Mouse (Mus musculus) midbrain, embryonic 13.5 days (tissue): ENCODE results near the gene Hapln2. TPM values are rescaled to one million over a fixed set of nuclear protein-coding genes. Genes with fewer than 3 reads are reported as not detected.

Experiments
- ATAC-seq: fragments of 200-750 bp; cut with Nextera tagmentation; 2 replicates; pipeline ENCODE4 v1.8.0; 2017; ENCODE audit warnings: mild to moderate bottlenecking, moderate TSS enrichment, moderate library complexity
- H3K27ac ChIP-seq: fragments of 300-500 bp; sonication (generic); 2 replicates; pipeline ENCODE4 v1.5.1; 2015; ENCODE audit warnings: inconsistent platforms, mild to moderate bottlenecking, moderate library complexity
- H3K27me3 ChIP-seq: fragments of 300-500 bp; sonication (generic); 2 replicates; pipeline ENCODE4 v1.6.1; 2015; ENCODE audit warnings: mild to moderate bottlenecking, inconsistent platforms
- H3K36me3 ChIP-seq: fragments of 300-500 bp; sonication (generic); 2 replicates; pipeline ENCODE4 v1.6.1; 2015; ENCODE audit warnings: mild to moderate bottlenecking, inconsistent platforms
- H3K4me1 ChIP-seq: fragments of 300-500 bp; sonication (generic); replicated peaks from 2 replicates; pipeline ENCODE4 v1.6.1; 2015; ENCODE audit warnings: inconsistent platforms
- H3K4me2 ChIP-seq: fragments of 300-500 bp; sonication (generic); replicated peaks from 2 replicates; pipeline ENCODE4 v1.6.1; 2015; ENCODE audit warnings: moderate library complexity, mild to moderate bottlenecking, inconsistent platforms
- H3K4me3 ChIP-seq: fragments of 300-500 bp; sonication (generic); replicated peaks from 2 replicates; pipeline ENCODE4 v1.5.1; 2015; ENCODE audit warnings: mild to moderate bottlenecking, inconsistent platforms
- H3K9ac ChIP-seq: fragments of 300-500 bp; sonication (generic); replicated peaks from 2 replicates; pipeline ENCODE4 v1.6.1; 2015; ENCODE audit warnings: mild to moderate bottlenecking, inconsistent platforms
- H3K9me3 ChIP-seq: fragments of 300-500 bp; sonication (generic); 2 replicates; pipeline ENCODE4 v1.6.1; 2016; ENCODE audit warnings: mild to moderate bottlenecking, inconsistent platforms
- WGBS: fragments of 180-500 bp; shearing (Covaris S2); methylation state at CpG from one replicate; pipeline ENCODE4 v1.1.7; 2015; 5-methylcytosine and 5-hydroxymethylcytosine counted together
- polyA plus RNA-seq: library from polyadenylated mRNA; unstranded; fragments of >200 nt; fragmentation: Nextera tagmentation; extraction: Ambion mirVana; gene quantifications from 2 replicates; pipeline ENCODE4 v1.2.1, GENCODE M21; 2015

The Hapln2 gene
- polyA plus RNA-seq, 1 experiment from 2014 or later, result 0.55 TPM

- Histone ChIP-seq H3K4me1 (peaks cover 49% of the 10 kb centered on the region), H3K4me2 (peak within 1 kb of the TSS; percentile 66), H3K9ac (peak within 1 kb of the TSS; percentile 50), H3K36me3 (no peaks in the 10 kb centered on the region), H3K9me3 (no peaks in the 10 kb centered on the region), H3K27ac (no peak within 1 kb of the TSS), H3K27me3 (peaks cover 93% of the 10 kb centered on the region), H3K4me3 (peak within 1 kb of the TSS; percentile 40)
- WGBS, result under 1% methylated on average over 39 of the region's 39 CpGs
- no peak for ATAC-seq
Measured at GRCm38 (mm10) chr3:88000181-88000580, 27.2 kb downstream of the Hapln2 start, which contains the start of gene Bcan. Gene Bcan (minus strand): TSS chr3:88000230.

DNA sequence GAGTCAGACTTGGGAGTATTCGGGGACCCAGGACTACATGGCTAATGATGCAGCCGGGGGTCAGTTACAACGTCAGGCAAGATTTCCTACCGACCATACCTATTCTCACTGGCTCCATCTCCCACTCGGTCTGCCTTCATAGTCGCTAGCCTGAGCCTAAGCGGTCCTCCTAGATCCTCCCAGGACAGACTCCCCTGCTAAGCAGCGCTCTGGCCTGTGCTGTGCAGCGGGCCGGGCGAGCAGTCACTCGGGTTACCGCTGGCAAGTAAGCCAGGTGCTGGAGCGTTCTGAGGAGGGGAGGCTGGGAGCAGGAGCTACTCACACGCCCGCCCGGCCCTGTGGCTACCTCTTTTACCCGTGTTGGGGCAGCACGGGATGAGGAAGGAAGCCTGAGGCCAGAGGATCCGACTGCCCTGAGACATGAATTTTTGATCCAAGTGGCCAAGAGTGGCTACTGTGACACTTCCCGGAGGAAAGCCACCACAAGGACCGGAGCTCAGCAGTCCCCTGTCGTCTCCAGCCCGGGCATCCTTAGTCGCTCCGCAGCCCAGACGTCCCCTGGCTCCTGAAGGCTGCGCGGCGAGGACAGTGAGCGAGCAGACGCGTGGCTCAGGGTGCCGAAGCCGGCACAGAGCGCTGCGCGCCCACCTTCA is 28.0 kb downstream of the Hapln2 start:
- H3K4me2 ChIP-seq, result peak overlapping the region; percentile 66
- ATAC-seq, result no peak
- H3K36me3 ChIP-seq, result no peaks in the 10 kb centered on the region
- peaks cover 98% of the 10 kb centered on the region for H3K27me3 ChIP-seq
- H3K4me1 ChIP-seq, result peaks cover 49% of the 10 kb centered on the region
- peak overlapping the region; percentile 50 for H3K9ac ChIP-seq
- H3K4me3 ChIP-seq, result peak overlapping the region; percentile 40
- no peak overlapping the region for H3K27ac ChIP-seq
- no peaks in the 10 kb centered on the region for H3K9me3 ChIP-seq
- under 1% methylated on average over 38 of the region's 38 CpGs for whole genome bisulfite sequencing

DNA sequence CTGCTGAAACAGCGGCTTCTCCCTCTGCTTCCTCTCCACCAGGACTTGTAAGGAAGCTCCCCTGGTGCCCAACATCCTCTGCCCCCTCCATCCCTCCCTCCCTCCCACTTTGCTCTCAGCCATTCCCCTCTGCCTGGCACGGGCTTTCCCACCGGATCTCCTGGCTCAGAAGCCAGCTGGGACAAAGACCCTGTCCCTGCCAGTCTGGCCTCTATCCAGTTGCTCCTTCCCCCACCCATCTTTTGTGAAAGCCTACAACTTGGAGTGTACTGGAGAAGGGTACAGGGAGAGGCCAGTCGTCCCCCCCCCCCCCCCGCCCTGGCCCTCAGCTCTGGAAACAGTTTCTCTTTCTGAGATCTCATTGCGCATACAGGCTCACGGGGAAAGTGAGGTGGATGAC is 28.6 kb downstream of the Hapln2 start:
- Histone ChIP-seq H3K36me3 (no peaks in the 10 kb centered on the region), H3K4me1 (peaks cover 49% of the 10 kb centered on the region), H3K4me2 (peak overlapping the region; percentile 66), H3K27me3 (peaks cover 100% of the 10 kb centered on the region), H3K27ac (no peak overlapping the region), H3K9ac (no peak overlapping the region), H3K4me3 (peak overlapping the region; percentile 40; the same call in 1 of the 2 replicates), H3K9me3 (no peaks in the 10 kb centered on the region)
- WGBS, result 0% methylated on average over 6 of the region's 7 CpGs
- peak; percentile 38; the same call in 1 of the 2 replicates for ATAC-seq

- Histone ChIP-seq H3K4me3 (peak overlapping the region; percentile 44), H3K27me3 (peaks cover 97% of the 10 kb centered on the region), H3K9me3 (no peaks in the 10 kb centered on the region), H3K27ac (no peak overlapping the region), H3K4me1 (peaks cover 42% of the 10 kb centered on the region), H3K4me2 (peak overlapping the region; percentile 63), H3K9ac (peak overlapping the region; percentile 61), H3K36me3 (no peaks in the 10 kb centered on the region)
- ATAC-seq, result peak; percentile 25
- WGBS, result under 1% methylated on average over 49 of the region's 49 CpGs
Measured at GRCm38 (mm10) chr3:87996971-87997614, 30.3 kb downstream of the Hapln2 start.

- WGBS, result under 1% methylated on average over 15 of the region's 15 CpGs
- Histone ChIP-seq H3K9ac (no peak overlapping the region), H3K4me3 (peak overlapping the region; percentile 44), H3K4me1 (peaks cover 40% of the 10 kb centered on the region), H3K9me3 (no peaks in the 10 kb centered on the region), H3K27me3 (peaks cover 96% of the 10 kb centered on the region), H3K36me3 (no peaks in the 10 kb centered on the region), H3K27ac (no peak overlapping the region), H3K4me2 (peak overlapping the region; percentile 63)
- no peak for ATAC-seq
Measured at GRCm38 (mm10) chr3:87996401-87996800, 31.0 kb downstream of the Hapln2 start.

DNA sequence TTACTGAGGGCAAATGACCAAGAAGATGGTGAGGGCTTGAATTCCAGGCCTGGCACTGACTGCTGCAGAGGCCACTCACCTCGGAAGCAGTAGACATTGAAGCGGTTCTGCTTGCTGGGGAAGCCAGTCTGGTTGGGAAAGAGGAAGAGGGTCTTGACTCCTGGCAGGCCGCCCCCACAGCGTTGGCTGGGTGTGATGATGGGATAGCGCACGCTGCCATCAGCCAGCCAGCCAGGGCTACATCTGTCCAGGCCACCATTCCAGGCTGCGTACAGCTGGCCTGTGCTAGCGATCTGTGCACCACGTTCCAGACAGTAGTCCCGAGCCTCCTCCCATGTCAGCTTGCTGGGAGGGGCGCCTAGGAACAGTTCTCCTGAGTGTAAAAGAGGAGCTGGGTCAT is 32.1 kb downstream of the Hapln2 start:
- Histone ChIP-seq H3K9ac (no peak overlapping the region), H3K27ac (no peak overlapping the region), H3K9me3 (no peaks in the 10 kb centered on the region), H3K4me2 (no peak overlapping the region), H3K4me3 (no peak overlapping the region), H3K4me1 (peaks cover 34% of the 10 kb centered on the region), H3K27me3 (peaks cover 94% of the 10 kb centered on the region), H3K36me3 (no peaks in the 10 kb centered on the region)
- 28% methylated on average over 11 of the region's 11 CpGs for WGBS
- no peak for ATAC-seq

DNA sequence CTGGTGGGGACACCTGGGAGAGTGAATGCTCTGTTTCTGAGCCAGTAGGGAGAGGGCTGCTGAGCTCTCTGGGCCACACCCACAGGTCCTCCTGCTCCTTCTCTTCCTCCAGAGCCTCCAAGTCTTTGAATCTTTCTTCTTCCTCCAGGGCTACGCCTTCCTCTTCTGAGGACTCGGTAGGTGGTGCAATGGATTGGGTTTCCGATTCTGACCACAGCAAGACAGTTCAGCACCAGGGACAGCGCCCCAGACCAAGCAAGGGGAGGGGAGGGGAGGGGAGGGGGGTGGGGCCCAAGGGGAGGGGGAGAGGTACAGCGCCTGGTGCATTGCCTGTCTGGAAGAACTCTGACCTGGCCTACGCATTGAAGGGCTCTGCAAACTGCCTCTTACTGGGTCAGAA is 33.9 kb downstream of the Hapln2 start:
- Histone ChIP-seq H3K4me1 (peaks cover 19% of the 10 kb centered on the region), H3K4me3 (no peak overlapping the region), H3K4me2 (no peak overlapping the region), H3K36me3 (no peaks in the 10 kb centered on the region), H3K9ac (no peak overlapping the region), H3K9me3 (no peaks in the 10 kb centered on the region), H3K27me3 (peaks cover 93% of the 10 kb centered on the region), H3K27ac (no peak overlapping the region)
- ATAC-seq, result no peak
- 3% methylated on average over 5 of the region's 6 CpGs for WGBS

DNA sequence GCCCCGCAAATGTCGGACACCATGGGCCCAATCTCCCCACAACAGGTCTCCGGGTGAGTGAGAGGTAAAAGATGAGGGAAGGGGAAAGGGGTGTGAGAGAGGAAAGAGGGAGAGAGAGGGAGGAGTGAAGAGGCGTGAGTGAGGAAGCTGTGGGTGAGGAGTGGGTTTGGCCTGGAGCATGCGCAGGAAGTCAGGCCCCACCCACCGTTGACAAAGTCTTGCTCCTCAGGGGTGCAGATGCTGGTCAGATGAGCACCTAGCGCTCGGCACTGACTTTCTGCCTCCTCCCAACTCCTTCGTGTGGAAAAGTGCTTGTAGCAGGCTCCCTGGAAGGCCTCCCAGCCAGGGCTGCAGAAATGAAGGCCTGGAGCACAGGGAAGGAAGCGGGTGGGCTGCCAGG is 37.4 kb downstream of the Hapln2 start:
- H3K27me3 ChIP-seq, result peaks cover 59% of the 10 kb centered on the region
- H3K4me1 ChIP-seq, result peaks cover 36% of the 10 kb centered on the region
- no peak overlapping the region for H3K4me2 ChIP-seq
- H3K9ac ChIP-seq, result no peak overlapping the region
- no peak overlapping the region for H3K4me3 ChIP-seq
- WGBS, result 39% methylated on average over 10 of the region's 10 CpGs
- H3K27ac ChIP-seq, result no peak overlapping the region
- H3K9me3 ChIP-seq, result no peaks in the 10 kb centered on the region
- ATAC-seq, result no peak
- H3K36me3 ChIP-seq, result no peaks in the 10 kb centered on the region

GRCm38 (mm10) chr3:87988068-87988467 is 39.3 kb downstream of the Hapln2 start:
- peak overlapping the region; percentile 60 for H3K4me2 ChIP-seq
- no peaks in the 10 kb centered on the region for H3K36me3 ChIP-seq
- peaks cover 54% of the 10 kb centered on the region for H3K4me1 ChIP-seq
- 3% methylated on average over 15 of the region's 15 CpGs for WGBS
- peaks cover 40% of the 10 kb centered on the region for H3K27me3 ChIP-seq
- H3K9ac ChIP-seq, result peak overlapping the region; percentile 57
- peak; percentile 5 for ATAC-seq
- H3K4me3 ChIP-seq, result peak overlapping the region; percentile 37
- H3K9me3 ChIP-seq, result no peaks in the 10 kb centered on the region
- peak overlapping the region; percentile 63; the same call in 1 of the 2 replicates for H3K27ac ChIP-seq

- peak; percentile 65 for ATAC-seq
- H3K9me3 ChIP-seq, result no peaks in the 10 kb centered on the region
- H3K27ac ChIP-seq, result peak overlapping the region; percentile 63
- H3K4me3 ChIP-seq, result peak overlapping the region; percentile 37
- H3K4me1 ChIP-seq, result peaks cover 59% of the 10 kb centered on the region
- peak overlapping the region; percentile 57 for H3K9ac ChIP-seq
- peak overlapping the region; percentile 60 for H3K4me2 ChIP-seq
- H3K27me3 ChIP-seq, result peaks cover 36% of the 10 kb centered on the region
- under 1% methylated on average over 15 of the region's 15 CpGs for WGBS
- no peaks in the 10 kb centered on the region for H3K36me3 ChIP-seq
Measured at GRCm38 (mm10) chr3:87987633-87988032, 39.8 kb downstream of the Hapln2 start.

DNA sequence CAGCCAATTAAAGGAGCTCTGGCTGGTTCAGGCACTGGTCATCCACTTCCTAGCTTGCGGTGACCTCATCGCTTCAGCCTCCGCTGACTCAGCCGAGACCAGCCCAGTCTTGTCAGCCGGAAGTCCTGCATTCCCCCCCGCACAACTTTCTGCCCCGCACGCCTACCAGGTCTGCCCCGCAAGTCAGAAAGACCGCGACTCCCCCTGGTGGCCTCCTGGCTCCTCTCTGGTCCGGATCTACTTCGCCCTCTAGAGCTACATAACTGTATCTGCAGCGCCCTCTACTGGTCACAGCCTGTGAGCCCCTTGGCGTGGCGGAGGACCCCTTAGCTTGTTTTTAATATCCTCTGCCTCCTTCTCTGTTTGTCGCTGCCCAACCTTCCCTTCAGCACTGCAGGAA is 40.5 kb downstream of the Hapln2 start:
- Histone ChIP-seq H3K27me3 (peaks cover 32% of the 10 kb centered on the region), H3K4me1 (peaks cover 66% of the 10 kb centered on the region), H3K4me3 (peak overlapping the region; percentile 37), H3K9ac (no peak overlapping the region; the same call in 1 of the 2 replicates), H3K27ac (peak overlapping the region; percentile 63), H3K4me2 (peak overlapping the region; percentile 60), H3K36me3 (no peaks in the 10 kb centered on the region), H3K9me3 (no peaks in the 10 kb centered on the region)
- peak; percentile 82 for ATAC-seq
- WGBS, result under 1% methylated on average over 17 of the region's 17 CpGs

DNA sequence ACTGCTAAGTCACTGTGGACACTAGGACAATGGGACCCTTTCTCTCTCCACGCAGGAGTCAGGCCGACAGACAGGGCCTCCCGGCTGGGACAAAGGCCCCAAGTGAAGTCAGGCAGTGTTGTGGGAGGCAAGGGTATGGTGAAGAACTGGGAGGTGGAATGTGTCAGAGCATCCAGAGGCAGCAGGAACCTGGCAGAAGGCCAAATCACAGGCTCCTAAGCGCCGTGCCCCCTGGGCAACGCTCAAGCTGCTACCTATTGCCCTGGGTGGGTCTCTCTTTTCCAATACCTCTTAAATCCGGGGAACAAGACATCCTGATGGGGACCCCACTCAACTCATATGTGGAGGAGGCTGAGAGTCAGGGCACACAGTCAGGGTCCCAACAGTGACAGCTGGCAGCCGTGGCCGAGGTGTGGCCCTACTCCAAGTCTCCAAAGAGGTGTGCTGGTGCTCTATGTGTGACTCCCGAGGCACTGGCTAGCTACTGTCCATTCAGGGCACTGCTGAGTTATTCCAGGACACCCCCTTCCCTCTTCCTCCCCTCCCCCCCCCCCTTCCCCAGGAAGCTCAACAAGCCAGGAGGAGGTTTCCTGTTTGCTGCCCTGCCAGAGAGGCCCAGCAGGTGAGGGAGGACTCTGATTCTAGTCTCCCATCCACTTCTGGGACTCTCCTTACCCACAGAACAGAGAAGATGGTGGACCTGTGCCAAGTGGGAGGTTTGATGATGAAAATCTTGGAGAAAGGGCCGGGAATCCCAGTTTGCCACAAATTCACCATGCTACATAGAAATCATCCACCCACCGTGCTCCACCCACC is 41.7 kb downstream of the Hapln2 start:
- Histone ChIP-seq H3K9ac (0 out of 2 replicates have a peak overlapping the region, but pooled peaks have one; percentile 5), H3K36me3 (no peaks in the 10 kb centered on the region), H3K27ac (peak overlapping the region; percentile 60; the same call in 1 of the 2 replicates), H3K4me2 (peak overlapping the region; percentile 22), H3K9me3 (no peaks in the 10 kb centered on the region), H3K4me3 (no peak overlapping the region), H3K4me1 (peaks cover 77% of the 10 kb centered on the region), H3K27me3 (peaks cover 23% of the 10 kb centered on the region)
- WGBS, result 29% methylated on average over 12 of the region's 12 CpGs
- ATAC-seq, result no peak
